Mouse (Mus musculus): ENCODE data around the gene Cenpu. TPM values are rescaled to one million over a fixed set of nuclear protein-coding genes. Genes with fewer than 3 reads are reported as not detected.
"Not testable (repeated sequence)": the region's sequence is repeated elsewhere in the genome, so short reads cannot be mapped to it uniquely, and the experiment has no call there.

The Cenpu gene
- polyA plus RNA-seq, 1 experiment from 2014 or later, result 8.8 TPM

DNA sequence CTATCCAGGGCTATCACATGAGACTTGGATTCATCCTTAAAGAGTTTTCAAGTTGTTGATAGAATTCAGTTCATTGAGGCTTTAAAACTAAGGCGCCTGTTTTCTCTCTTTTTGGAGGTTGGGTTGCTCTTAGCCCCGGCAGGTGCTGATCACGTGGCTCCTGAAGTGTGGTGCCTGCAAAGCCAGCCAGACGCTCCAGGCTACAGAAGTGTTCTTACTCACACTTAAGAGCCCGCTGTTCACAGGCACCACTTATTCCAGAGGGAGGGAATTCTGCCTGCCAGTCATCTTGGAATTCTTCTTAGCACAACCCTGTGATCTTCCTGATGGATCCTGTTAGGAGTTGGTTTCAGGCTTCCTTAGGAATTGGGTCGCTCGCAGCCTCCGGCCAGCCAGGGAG is 16.1 kb downstream of the Cenpu start:
- H3K27me3 ChIP-seq (replicated peaks; ENCODE audit: control insufficient read depth, insufficient read depth, low read length), result no peaks in the 10 kb centered on the region
- no peak overlapping the region for H3K9ac ChIP-seq (replicated peaks; ENCODE audit: low read depth, low read length)
- no peak overlapping the region for H3K27ac ChIP-seq (ENCODE audit: low read length)
- H3K4me2 ChIP-seq (ENCODE audit: low read length), result no peak overlapping the region
- no peaks in the 10 kb centered on the region for H3K9me3 ChIP-seq (ENCODE audit: control insufficient read depth, low read length)
- H3K4me3 ChIP-seq (replicated peaks; ENCODE audit: low read length), result no peak overlapping the region
- no peaks in the 10 kb centered on the region for H3K36me3 ChIP-seq (ENCODE audit: control insufficient read depth, insufficient read depth)
- H3K4me1 ChIP-seq (replicated peaks; ENCODE audit: control insufficient read depth, insufficient read depth, low read length), result no peaks in the 10 kb centered on the region
- no peak for ATAC-seq
- WGBS, result 88% methylated on average over 8 of the region's 8 CpGs

DNA sequence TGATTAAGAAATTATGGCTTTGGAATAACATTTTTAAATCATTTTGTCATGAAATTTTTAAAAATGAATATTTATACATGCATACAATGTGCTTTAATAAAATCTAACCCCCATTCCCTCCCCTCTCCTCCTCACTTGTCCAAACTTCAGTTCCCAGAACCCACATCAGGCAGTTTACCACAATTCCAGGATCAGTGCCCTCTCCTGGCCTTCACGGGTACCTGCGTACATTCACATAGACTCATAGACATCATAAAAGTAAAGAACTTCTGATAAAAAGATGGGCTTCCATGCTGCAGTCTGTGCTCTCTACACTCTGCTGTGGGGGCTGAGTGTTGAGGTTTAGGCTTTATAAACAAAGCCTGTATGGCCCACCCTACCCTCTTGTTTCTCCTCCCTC is 17.1 kb downstream of the Cenpu start:
- no peaks in the 10 kb centered on the region for H3K36me3 ChIP-seq (ENCODE audit: control insufficient read depth, insufficient read depth)
- 78% methylated on average over 2 of the region's 2 CpGs for WGBS
- no peak for ATAC-seq

DNA sequence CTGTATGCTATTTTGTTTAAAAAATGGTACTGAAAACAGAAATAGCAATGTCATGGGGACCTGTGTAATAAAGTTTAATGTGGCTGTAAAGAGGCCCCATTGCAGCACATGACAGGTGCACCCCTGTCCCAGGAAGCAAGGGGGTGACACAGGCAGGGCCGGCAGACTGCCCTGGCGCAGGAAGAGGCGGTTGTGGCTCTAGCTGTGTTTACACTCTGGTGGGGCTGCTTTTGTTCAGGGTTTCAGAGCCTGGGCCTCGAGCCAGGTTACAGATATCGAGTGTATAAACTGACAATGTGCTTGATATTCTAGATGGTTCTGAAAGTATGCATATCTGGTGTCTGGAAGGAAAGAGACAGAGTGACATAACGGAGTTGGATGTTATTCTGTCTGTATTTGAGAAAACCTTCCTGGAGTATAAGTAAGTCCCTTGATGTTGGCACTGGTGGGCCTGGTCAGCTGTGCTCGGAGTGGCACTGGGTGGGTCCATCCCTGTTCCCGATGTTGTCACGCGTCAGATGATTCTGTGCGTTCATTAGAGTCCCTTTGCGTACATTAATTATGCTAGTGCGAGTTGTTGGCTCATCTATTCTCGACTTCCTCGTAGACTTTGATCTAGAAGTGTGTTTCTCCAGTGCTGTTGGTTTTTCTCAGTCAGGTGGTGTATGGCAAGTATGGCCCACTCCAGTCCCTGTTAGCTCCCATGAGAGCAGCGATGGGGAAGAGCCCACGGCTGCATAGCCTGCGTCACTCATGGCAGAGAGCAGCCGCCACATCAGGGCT is 18.0 kb downstream of the Cenpu start:
- WGBS, result 84% methylated on average over 19 of the region's 19 CpGs
- H3K27ac ChIP-seq (ENCODE audit: low read length), result no peak overlapping the region

More for the DNA sequence above, 17.1 kb downstream of the Cenpu start:
- Histone ChIP-seq H3K9me3 (ENCODE audit: control insufficient read depth, low read length) (no peaks in the 10 kb centered on the region), H3K4me1 (replicated peaks; ENCODE audit: control insufficient read depth, insufficient read depth, low read length) (no peaks in the 10 kb centered on the region), H3K4me2 (ENCODE audit: low read length) (no peak overlapping the region), H3K27me3 (replicated peaks; ENCODE audit: control insufficient read depth, insufficient read depth, low read length) (no peaks in the 10 kb centered on the region), H3K4me3 (replicated peaks; ENCODE audit: low read length) (no peak overlapping the region), H3K27ac (ENCODE audit: low read length) (no peak overlapping the region), H3K9ac (replicated peaks; ENCODE audit: low read depth, low read length) (no peak overlapping the region)

DNA sequence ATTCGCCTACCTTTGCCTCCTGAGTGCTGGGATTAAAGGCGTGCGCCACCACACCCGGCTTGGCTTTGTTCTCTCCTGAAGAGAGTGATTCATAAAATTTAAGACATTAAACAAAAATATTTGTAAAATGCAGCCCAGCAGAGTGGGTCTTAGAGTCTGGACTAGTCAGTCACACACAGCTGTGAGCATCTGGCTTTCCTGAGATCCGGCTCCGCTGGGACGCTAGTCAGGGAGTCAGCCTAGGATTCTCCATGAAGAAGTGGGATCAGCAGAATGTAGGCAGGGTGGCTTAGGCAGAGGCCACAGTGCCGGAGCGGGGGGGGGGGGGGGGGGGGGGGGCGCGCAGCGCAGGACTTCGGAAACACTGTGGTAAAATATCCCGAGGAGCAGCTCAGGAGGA is 18.8 kb downstream of the Cenpu start:
- Histone ChIP-seq H3K4me3 (replicated peaks; ENCODE audit: low read length) (no peak overlapping the region), H3K4me1 (replicated peaks; ENCODE audit: control insufficient read depth, insufficient read depth, low read length) (no peaks in the 10 kb centered on the region), H3K27ac (ENCODE audit: low read length) (no peak overlapping the region), H3K9me3 (ENCODE audit: control insufficient read depth, low read length) (no peaks in the 10 kb centered on the region), H3K4me2 (ENCODE audit: low read length) (no peak overlapping the region), H3K9ac (replicated peaks; ENCODE audit: low read depth, low read length) (no peak overlapping the region), H3K27me3 (replicated peaks; ENCODE audit: control insufficient read depth, insufficient read depth, low read length) (no peaks in the 10 kb centered on the region), H3K36me3 (ENCODE audit: control insufficient read depth, insufficient read depth) (no peaks in the 10 kb centered on the region)
- ATAC-seq, result no peak
- 95% methylated on average over 9 of the region's 14 CpGs for WGBS

More for the DNA sequence above, 18.0 kb downstream of the Cenpu start:
- no peak overlapping the region for H3K4me2 ChIP-seq (ENCODE audit: low read length)
- H3K4me1 ChIP-seq (replicated peaks; ENCODE audit: control insufficient read depth, insufficient read depth, low read length), result no peaks in the 10 kb centered on the region
- H3K4me3 ChIP-seq (replicated peaks; ENCODE audit: low read length), result no peak overlapping the region
- ATAC-seq, result no peak
- no peaks in the 10 kb centered on the region for H3K9me3 ChIP-seq (ENCODE audit: control insufficient read depth, low read length)
- no peak overlapping the region for H3K9ac ChIP-seq (replicated peaks; ENCODE audit: low read depth, low read length)
- H3K36me3 ChIP-seq (ENCODE audit: control insufficient read depth, insufficient read depth), result no peaks in the 10 kb centered on the region
- H3K27me3 ChIP-seq (replicated peaks; ENCODE audit: control insufficient read depth, insufficient read depth, low read length), result no peaks in the 10 kb centered on the region

DNA sequence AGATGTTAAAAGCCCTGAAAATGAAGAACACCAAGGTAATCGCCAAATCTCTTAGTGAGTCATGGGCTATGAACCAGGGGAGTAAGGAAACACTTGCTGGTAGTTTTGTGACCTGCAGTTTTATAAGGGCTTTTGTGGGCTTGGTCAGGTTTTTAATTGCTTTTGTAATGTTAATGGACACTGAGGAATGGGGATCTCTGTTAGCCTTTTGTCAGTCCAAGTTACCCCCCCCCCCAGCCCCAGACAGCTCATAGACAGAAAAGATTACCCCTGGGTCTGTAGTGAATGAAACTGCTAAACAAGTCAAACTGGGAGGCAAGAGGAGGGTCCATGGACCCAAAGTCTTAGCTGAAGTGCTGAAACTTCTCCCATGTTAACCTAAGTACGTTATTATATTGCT is 21.6 kb downstream of the Cenpu start:
- Histone ChIP-seq H3K27ac (ENCODE audit: low read length) (no peak overlapping the region), H3K4me3 (replicated peaks; ENCODE audit: low read length) (no peak overlapping the region), H3K9ac (replicated peaks; ENCODE audit: low read depth, low read length) (no peak overlapping the region), H3K36me3 (ENCODE audit: control insufficient read depth, insufficient read depth) (peaks cover 3% of the 10 kb centered on the region), H3K4me2 (ENCODE audit: low read length) (no peak overlapping the region), H3K27me3 (replicated peaks; ENCODE audit: control insufficient read depth, insufficient read depth, low read length) (no peaks in the 10 kb centered on the region), H3K9me3 (ENCODE audit: control insufficient read depth, low read length) (no peaks in the 10 kb centered on the region), H3K4me1 (replicated peaks; ENCODE audit: control insufficient read depth, insufficient read depth, low read length) (no peaks in the 10 kb centered on the region)
- WGBS, result 85% methylated on average over 2 of the region's 2 CpGs
- no peak for ATAC-seq

DNA sequence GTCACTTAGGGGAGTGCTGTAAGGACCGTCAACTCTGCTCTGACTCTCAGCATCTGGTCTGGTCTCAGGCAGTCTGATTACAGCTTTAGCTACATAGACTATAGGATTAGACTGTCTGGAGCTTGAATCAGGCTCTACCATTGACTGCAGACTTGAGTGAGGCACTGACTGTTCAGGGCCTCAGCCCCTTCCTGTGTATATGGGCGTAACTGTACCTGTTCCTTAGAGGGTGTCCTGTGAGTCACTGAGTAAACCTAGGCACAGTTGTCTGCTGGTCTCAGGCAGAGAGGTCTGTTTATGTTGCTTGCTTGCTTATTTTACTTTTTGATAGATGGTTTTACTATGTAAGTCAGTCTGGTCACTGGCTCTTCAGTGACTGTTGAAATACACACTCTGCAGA is 22.1 kb downstream of the Cenpu start:
- H3K27me3 ChIP-seq (replicated peaks; ENCODE audit: control insufficient read depth, insufficient read depth, low read length), result no peaks in the 10 kb centered on the region
- H3K27ac ChIP-seq (ENCODE audit: low read length), result no peak overlapping the region
- ATAC-seq, result no peak
- peaks cover 3% of the 10 kb centered on the region for H3K36me3 ChIP-seq (ENCODE audit: control insufficient read depth, insufficient read depth)
- H3K4me1 ChIP-seq (replicated peaks; ENCODE audit: control insufficient read depth, insufficient read depth, low read length), result no peaks in the 10 kb centered on the region
- H3K4me3 ChIP-seq (replicated peaks; ENCODE audit: low read length), result no peak overlapping the region
- 82% methylated on average over 2 of the region's 2 CpGs for WGBS
- no peak overlapping the region for H3K4me2 ChIP-seq (ENCODE audit: low read length)
- no peak overlapping the region for H3K9ac ChIP-seq (replicated peaks; ENCODE audit: low read depth, low read length)
- H3K9me3 ChIP-seq (ENCODE audit: control insufficient read depth, low read length), result no peaks in the 10 kb centered on the region

DNA sequence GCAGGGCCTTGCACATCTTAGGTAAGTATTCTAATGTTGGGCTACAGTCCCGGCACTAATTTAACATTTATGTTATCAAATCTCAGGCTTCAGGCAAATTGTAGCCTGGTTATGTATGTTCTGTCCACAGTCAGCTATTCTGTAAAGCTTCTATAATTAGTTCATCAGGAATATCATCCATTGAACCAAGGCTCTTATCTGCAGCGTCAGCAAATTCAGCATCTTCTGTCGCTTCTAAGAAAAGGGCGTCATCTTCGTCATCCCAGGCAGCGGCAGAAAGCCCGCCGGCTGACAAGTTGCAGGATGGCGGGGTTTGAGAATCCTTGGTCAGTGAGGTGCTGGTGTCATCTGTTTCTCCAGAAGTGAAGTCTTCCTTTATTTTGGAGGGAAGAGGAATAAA is 27.0 kb downstream of the Cenpu start:
- ATAC-seq, result no peak
- no peak overlapping the region for H3K27ac ChIP-seq (ENCODE audit: low read length)
- peaks cover 5% of the 10 kb centered on the region for H3K36me3 ChIP-seq (ENCODE audit: control insufficient read depth, insufficient read depth)
- 95% methylated on average over 9 of the region's 9 CpGs for WGBS
- H3K27me3 ChIP-seq (replicated peaks; ENCODE audit: control insufficient read depth, insufficient read depth, low read length), result no peaks in the 10 kb centered on the region
- no peak overlapping the region for H3K9ac ChIP-seq (replicated peaks; ENCODE audit: low read depth, low read length)
- no peak overlapping the region for H3K4me3 ChIP-seq (replicated peaks; ENCODE audit: low read length)
- no peaks in the 10 kb centered on the region for H3K9me3 ChIP-seq (ENCODE audit: control insufficient read depth, low read length)
- no peak overlapping the region for H3K4me2 ChIP-seq (ENCODE audit: low read length)
- H3K4me1 ChIP-seq (replicated peaks; ENCODE audit: control insufficient read depth, insufficient read depth, low read length), result no peaks in the 10 kb centered on the region

DNA sequence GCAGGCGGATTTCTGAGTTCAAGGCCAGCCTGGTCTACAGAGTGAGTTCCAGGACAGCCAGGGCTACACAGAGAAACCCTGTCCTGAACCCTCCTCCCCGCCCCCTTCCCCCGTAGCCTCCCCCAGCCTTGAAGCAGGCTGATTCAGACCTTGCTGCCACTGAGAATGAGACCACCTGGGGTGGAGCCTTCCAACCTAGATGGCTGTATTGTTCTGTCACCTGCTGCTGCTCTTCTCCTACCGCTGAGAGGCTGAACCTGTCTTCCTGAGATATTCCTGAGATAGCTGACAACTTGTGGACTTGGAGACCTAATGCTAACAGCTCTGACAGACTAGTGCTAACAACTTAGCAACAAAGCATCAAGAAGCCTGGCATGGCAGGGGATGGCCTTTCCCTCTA is 32.5 kb downstream of the Cenpu start:
- H3K4me3 ChIP-seq (replicated peaks; ENCODE audit: low read length); H3K27ac ChIP-seq (ENCODE audit: low read length); H3K9ac ChIP-seq (replicated peaks; ENCODE audit: low read depth, low read length); ATAC-seq; H3K36me3 ChIP-seq (ENCODE audit: control insufficient read depth, insufficient read depth); H3K9me3 ChIP-seq (ENCODE audit: control insufficient read depth, low read length); H3K4me2 ChIP-seq (ENCODE audit: low read length); H3K27me3 ChIP-seq (replicated peaks; ENCODE audit: control insufficient read depth, insufficient read depth, low read length); H3K4me1 ChIP-seq (replicated peaks; ENCODE audit: control insufficient read depth, insufficient read depth, low read length): not testable (repeated sequence)
- 38% methylated on average over 4 of the region's 4 CpGs for WGBS

DNA sequence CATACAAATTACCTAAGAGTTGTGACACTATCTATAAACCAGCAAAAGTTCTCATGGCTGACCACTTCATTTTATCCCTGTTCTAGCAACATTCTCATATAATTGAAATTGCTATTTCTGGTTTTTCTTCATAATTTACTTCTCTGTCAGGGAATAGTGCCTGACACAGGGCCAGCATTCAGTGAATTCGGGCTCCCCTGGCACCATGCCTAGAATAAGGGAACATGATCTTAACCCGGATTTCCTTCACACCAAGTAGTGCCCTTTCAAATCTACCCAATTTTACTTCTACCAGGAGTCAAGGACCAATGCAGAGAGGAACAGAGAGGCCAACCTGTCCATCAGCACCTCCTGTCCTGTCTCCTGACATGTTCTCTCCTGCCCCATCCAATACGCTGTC is 33.7 kb downstream of the Cenpu start:
- no peak for ATAC-seq
- no peaks in the 10 kb centered on the region for H3K4me1 ChIP-seq (replicated peaks; ENCODE audit: control insufficient read depth, insufficient read depth, low read length)
- H3K36me3 ChIP-seq (ENCODE audit: control insufficient read depth, insufficient read depth), result no peaks in the 10 kb centered on the region
- 74% methylated on average over 3 of the region's 3 CpGs for WGBS
- H3K27me3 ChIP-seq (replicated peaks; ENCODE audit: control insufficient read depth, insufficient read depth, low read length), result no peaks in the 10 kb centered on the region
- H3K27ac ChIP-seq (ENCODE audit: low read length), result no peak overlapping the region
- H3K4me3 ChIP-seq (replicated peaks; ENCODE audit: low read length), result no peak overlapping the region
- H3K9ac ChIP-seq (replicated peaks; ENCODE audit: low read depth, low read length), result no peak overlapping the region
- H3K4me2 ChIP-seq (ENCODE audit: low read length), result no peak overlapping the region
- no peaks in the 10 kb centered on the region for H3K9me3 ChIP-seq (ENCODE audit: control insufficient read depth, low read length)

DNA sequence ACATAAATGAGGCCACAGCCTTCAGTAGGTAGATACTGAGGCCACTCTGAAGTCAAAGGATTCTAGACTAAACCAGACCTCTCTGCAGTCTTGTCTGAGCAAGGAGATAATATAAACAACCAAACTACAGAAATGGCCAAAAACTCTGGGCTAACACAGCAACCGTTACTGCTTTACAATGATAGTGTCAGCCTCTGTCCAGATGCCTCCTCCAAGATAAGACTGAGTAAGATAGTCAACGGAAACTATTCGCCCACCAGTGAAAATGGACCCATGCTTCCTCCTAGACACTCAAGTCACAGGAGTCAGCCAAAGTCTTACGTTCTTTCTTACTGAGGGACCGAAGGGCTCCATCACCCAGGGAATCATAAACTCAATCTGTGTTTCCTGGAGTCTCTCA is 36.1 kb downstream of the Cenpu start:
- no peak overlapping the region for H3K9ac ChIP-seq (replicated peaks; ENCODE audit: low read depth, low read length)
- H3K4me1 ChIP-seq (replicated peaks; ENCODE audit: control insufficient read depth, insufficient read depth, low read length), result no peaks in the 10 kb centered on the region
- H3K9me3 ChIP-seq (ENCODE audit: control insufficient read depth, low read length), result no peaks in the 10 kb centered on the region
- 95% methylated on average over 5 of the region's 5 CpGs for WGBS
- H3K27me3 ChIP-seq (replicated peaks; ENCODE audit: control insufficient read depth, insufficient read depth, low read length), result no peaks in the 10 kb centered on the region
- H3K4me2 ChIP-seq (ENCODE audit: low read length), result no peak overlapping the region
- no peak overlapping the region for H3K4me3 ChIP-seq (replicated peaks; ENCODE audit: low read length)
- H3K27ac ChIP-seq (ENCODE audit: low read length), result no peak overlapping the region
- no peak for ATAC-seq
- H3K36me3 ChIP-seq (ENCODE audit: control insufficient read depth, insufficient read depth), result no peaks in the 10 kb centered on the region
